Mouse (Mus musculus) MEL (cell line): Measurements from ENCODE around the gene Senp1. TPM values are rescaled to one million over a fixed set of nuclear protein-coding genes. Genes with fewer than 3 reads are reported as not detected.

Experiments used
- DNase-seq: peaks from one replicate; pipeline ENCODE4 v3.0.0; 2011; ENCODE audit warnings: low read depth, low spot score
- H3K27ac ChIP-seq: 2 replicates; pipeline ENCODE4 v1.5.1; 2012; ENCODE audit warnings: low read depth, mild to moderate bottlenecking, control low read depth, low read length, moderate library complexity; ENCODE audit not compliant: control insufficient read depth
- H3K27me3 ChIP-seq, 2 experiments: fragments of 150-350 bp in 1 of 2; sonication (generic) in 1 of 2; 2 replicates each; pipeline ENCODE4 v1.6.1; 2012; ENCODE audit warnings: low read length in 2 of 2, mild to moderate bottlenecking in 2 of 2, improper control_type of control experiment in 1 of 2, moderate library complexity in 1 of 2; ENCODE audit not compliant: insufficient read depth in 2 of 2, control insufficient read depth in 1 of 2
- H3K36me3 ChIP-seq, 2 experiments: 2 replicates each; pipeline ENCODE4 v1.6.1; 2012 to 2014; ENCODE audit warnings: low read length in 2 of 2, improper control_type of control experiment in 1 of 2, inconsistent platforms in 1 of 2, mild to moderate bottlenecking in 1 of 2; ENCODE audit not compliant: insufficient read depth in 2 of 2, control insufficient read depth in 1 of 2
- H3K4me1 ChIP-seq, 2 experiments: fragments of 150-350 bp in 1 of 2; sonication (generic) in 1 of 2; 2 replicates each; pipeline ENCODE4 v1.6.1; 2012; ENCODE audit warnings: low read length in 2 of 2, improper control_type of control experiment in 1 of 2, mild to moderate bottlenecking in 1 of 2; ENCODE audit not compliant: insufficient read depth in 2 of 2, control insufficient read depth in 1 of 2
- H3K4me3 ChIP-seq, 2 experiments: fragments of 150-350 bp in 1 of 2; sonication (generic) in 1 of 2; 2 replicates each; pipeline ENCODE4 v1.5.1; 2012; ENCODE audit warnings: low read depth in 2 of 2, low read length in 2 of 2, mild to moderate bottlenecking in 2 of 2, moderate library complexity in 2 of 2, control low read depth in 1 of 2, improper control_type of control experiment in 1 of 2; ENCODE audit not compliant: control insufficient read depth in 1 of 2, insufficient read depth in 1 of 2
- H3K79me2 ChIP-seq: 2 replicates; pipeline ENCODE4 v1.6.1; 2012; ENCODE audit warnings: mild to moderate bottlenecking, low read length, moderate library complexity; ENCODE audit not compliant: control insufficient read depth, poor library complexity, insufficient read depth
- H3K9ac ChIP-seq: 2 replicates; pipeline ENCODE4 v1.6.1; 2012; ENCODE audit warnings: low read depth, mild to moderate bottlenecking, control low read depth, low read length, moderate library complexity; ENCODE audit not compliant: control insufficient read depth, poor library complexity, severe bottlenecking
- H3K9me3 ChIP-seq: fragments of 150-350 bp; sonication (generic); replicated peaks from 2 replicates; pipeline ENCODE4 v1.6.1; 2012; ENCODE audit warnings: mild to moderate bottlenecking, low read length, improper control_type of control experiment, moderate library complexity; ENCODE audit not compliant: insufficient read depth
- CHD2 ChIP-seq: IDR thresholded peaks from 2 replicates; pipeline ENCODE4 v1.6.1; 2011; ENCODE audit warnings: low read length, improper control_type of control experiment
- HCFC1 ChIP-seq: IDR thresholded peaks from 2 replicates; pipeline ENCODE4 v1.6.1; 2012; ENCODE audit warnings: low read depth, mild to moderate bottlenecking, inconsistent platforms, low read length, improper control_type of control experiment, moderate library complexity
- KAT2A ChIP-seq: conservative IDR thresholded peaks from 2 replicates; pipeline ENCODE4 v1.6.1; 2012; ENCODE audit warnings: low read depth, low read length, improper control_type of control experiment, inconsistent platforms
- MAFK ChIP-seq: IDR thresholded peaks from 2 replicates; pipeline ENCODE4 v1.6.1; 2011; ENCODE audit warnings: low read depth, mild to moderate bottlenecking, low read length, improper control_type of control experiment, borderline replicate concordance
- MAX ChIP-seq: IDR thresholded peaks from 2 replicates; pipeline ENCODE4 v1.6.1; 2011; ENCODE audit warnings: low read length, improper control_type of control experiment
- POLR2A ChIP-seq, 2 experiments: IDR thresholded peaks; 2 replicates each; pipeline ENCODE4 v1.6.1; 2011 to 2012; ENCODE audit warnings: low read length in 2 of 2, mild to moderate bottlenecking in 2 of 2, control low read depth in 1 of 2, improper control_type of control experiment in 1 of 2, low read depth in 1 of 2, moderate library complexity in 1 of 2; ENCODE audit not compliant: control insufficient read depth in 1 of 2, insufficient read depth in 1 of 2, poor library complexity in 1 of 2
- RCOR1 ChIP-seq: IDR thresholded peaks from 2 replicates; pipeline ENCODE4 v1.6.1; 2012; ENCODE audit warnings: low read depth, mild to moderate bottlenecking, inconsistent platforms, low read length, improper control_type of control experiment
- TAL1 ChIP-seq: IDR thresholded peaks from 2 replicates; pipeline ENCODE4 v1.6.1; 2012; ENCODE audit warnings: mild to moderate bottlenecking, inconsistent platforms, low read length, moderate library complexity, mixed read lengths
- UBTF ChIP-seq: IDR thresholded peaks from 2 replicates; pipeline ENCODE4 v1.6.1; 2012; ENCODE audit warnings: low read depth, mild to moderate bottlenecking, inconsistent platforms, low read length, improper control_type of control experiment, moderate library complexity, borderline replicate concordance; ENCODE audit not compliant: insufficient read depth
- ZKSCAN1 ChIP-seq: IDR thresholded peaks from 2 replicates; pipeline ENCODE4 v1.6.1; 2012; ENCODE audit warnings: low read depth, mild to moderate bottlenecking, inconsistent platforms, low read length, improper control_type of control experiment, moderate library complexity
- polyA plus RNA-seq, 2 experiments: library from polyadenylated mRNA; stranded (reverse) in 1 of 2; unstranded in 1 of 2; fragments of >175 nt in 1 of 2; fragments of >200 nt in 1 of 2; gene quantifications; 2 replicates each; pipeline versions ENCODE4 v1.2.1 to v1.2.4; 2012; ENCODE audit warnings: low replicate concordance in 2 of 2, low read depth in 1 of 2; ENCODE audit not compliant: insufficient read length in 2 of 2, insufficient read depth in 1 of 2, missing spikeins in 1 of 2
- total RNA-seq: library from RNA; depleted of rRNA; stranded (reverse); fragments of 300-350 nt; gene quantifications from 2 replicates; pipeline ENCODE4 v1.2.3, GENCODE M21; 2012

The Senp1 gene
- total and polyA plus RNA-seq, 3 experiments, result 34.1 to 96.5 TPM; not detected in 1

- no peak overlapping the region for H3K4me3 ChIP-seq
- peaks cover 0 to 24% of the 10 kb centered on the region in 2 experiments; a peak in 2 of 4 replicates for H3K36me3 ChIP-seq
- no peaks in the 10 kb centered on the region for H3K79me2 ChIP-seq
- TF ChIP-seq CHD2 (no peak), POLR2A (IDR thresholded peaks at IDR 0.05; ENCODE audit: control insufficient read depth in 1 of 2, insufficient read depth in 1 of 2, low read depth in 1 of 2, low read length in 2 of 2, poor library complexity in 1 of 2) (0 out of 4 replicates have a peak, but pooled peaks of 1 of the 2 experiments have one; percentile 6)
- TF ChIP-seq, all 39 proteins: peak for 1
- 0 out of 4 replicates have a peak, but pooled peaks cover 0 to 2% of the 10 kb centered on the region in 2 experiments for H3K4me1 ChIP-seq
- DNase-seq, result no peak
- H3K27ac ChIP-seq, result no peak overlapping the region
- no peaks in the 10 kb centered on the region for H3K9me3 ChIP-seq
- H3K9ac ChIP-seq, result no peak overlapping the region
- no peaks in the 10 kb centered on the region for H3K27me3 ChIP-seq
These were observed 42.1 kb upstream of the Senp1 start for GRCm38 (mm10) chr15:98135671-98136070.

- TF ChIP-seq TAL1 (no peak), HCFC1 (no peak), MAX (no peak), UBTF (no peak)
- peaks cover 0 to 24% of the 10 kb centered on the region in 2 experiments; a peak in 2 of 4 replicates for H3K36me3 ChIP-seq
- no peak overlapping the region for H3K9ac ChIP-seq
- no peaks in the 10 kb centered on the region for H3K9me3 ChIP-seq
- H3K27me3 ChIP-seq, result no peaks in the 10 kb centered on the region
- no peaks in the 10 kb centered on the region for H3K79me2 ChIP-seq
- H3K4me3 ChIP-seq, result no peak overlapping the region
- no peak for DNase-seq
- H3K27ac ChIP-seq, result no peak overlapping the region
- no peaks in the 10 kb centered on the region for H3K4me1 ChIP-seq
These were observed 41.1 kb upstream of the Senp1 start for GRCm38 (mm10) chr15:98134666-98135065.

- no peak overlapping the region for H3K27ac ChIP-seq
These were observed 40.5 kb upstream of the Senp1 start for GRCm38 (mm10) chr15:98134034-98134433.

GRCm38 (mm10) chr15:98133471-98133870 is 39.9 kb upstream of the Senp1 start:
- H3K4me3 ChIP-seq, result no peak overlapping the region
- H3K27me3 ChIP-seq, result no peaks in the 10 kb centered on the region
- TF ChIP-seq RCOR1, result no peak
- TF ChIP-seq MAFK, result no peak
- DNase-seq, result no peak
- no peak overlapping the region for H3K27ac ChIP-seq
- H3K9me3 ChIP-seq, result no peaks in the 10 kb centered on the region
- no peaks in the 10 kb centered on the region for H3K4me1 ChIP-seq
- no peaks in the 10 kb centered on the region for H3K79me2 ChIP-seq
- no peak overlapping the region for H3K9ac ChIP-seq
- H3K36me3 ChIP-seq, result peaks cover 0 to 24% of the 10 kb centered on the region in 2 experiments; a peak in 2 of 4 replicates

More at GRCm38 (mm10) chr15:98134034-98134433, 40.5 kb upstream of the Senp1 start:
- Histone ChIP-seq H3K4me3 (no peak overlapping the region), H3K9me3 (no peaks in the 10 kb centered on the region), H3K4me1 (no peaks in the 10 kb centered on the region), H3K36me3 (peaks cover 0 to 26% of the 10 kb centered on the region in 2 experiments; a peak in 2 of 4 replicates)
- DNase-seq, result no peak
- TF ChIP-seq ZKSCAN1, result 0 out of 2 replicates have a peak, but pooled peaks have one; percentile 41
- no peak for TF ChIP-seq KAT2A
- TF ChIP-seq, all 39 proteins: peak for 1
- Histone ChIP-seq H3K79me2 (no peaks in the 10 kb centered on the region), H3K9ac (no peak overlapping the region), H3K27me3 (no peaks in the 10 kb centered on the region)
